Mouse (Mus musculus): ENCODE data around the gene Scgb1b15. TPM values are rescaled to one million over a fixed set of nuclear protein-coding genes. Genes with fewer than 3 reads are reported as not detected.

Scgb1b15 gene
- total RNA-seq (2023), result not detected in 4 replicates

GRCm38 (mm10) chr7:32836254-32836653 is at the start of gene Scgb1b15:
TSS of gene Scgb1b15 (plus strand) at chr7:32836554.

GRCm38 (mm10) chr7:32829562-32829961 is 6.8 kb upstream of the Scgb1b15 start, which contains the start of gene Scgb2b15:
TSS of gene Scgb2b15 (minus strand) at chr7:32829662.

Other genes starting within 250 kb of the Scgb1b15 start
- not detected in 4 replicates for gene Scgb2b15, start 6.9 kb upstream of the Scgb1b15 start, total RNA-seq (2023)
- gene Scgb2b17, start 220.0 kb downstream of the Scgb1b15 start, total RNA-seq (2023), result not detected in 4 replicates
- not detected in 4 replicates for gene Scgb1b17, start 226.9 kb downstream of the Scgb1b15 start, total RNA-seq (2023)